Mouse (Mus musculus): ENCODE data around the gene Clrn3. TPM values are rescaled to one million over a fixed set of nuclear protein-coding genes. Genes with fewer than 3 reads are reported as not detected.

The Clrn3 gene
- polyA plus RNA-seq, 1 experiment: 0.58 TPM

- H3K36me3 ChIP-seq (ENCODE audit: control insufficient read depth, insufficient read depth, low read length): no peaks in the 10 kb centered on the region
- 94% methylated on average over 5 of the region's 5 CpGs for WGBS
Measured at GRCm38 (mm10) chr7:135566013-135566412, 37.6 kb upstream of the Clrn3 start.

GRCm38 (mm10) chr7:135564022-135564421 lies 35.6 kb upstream of the Clrn3 start:
- H3K27me3 ChIP-seq (ENCODE audit: control insufficient read depth, insufficient read depth, low read length): no peaks in the 10 kb centered on the region
- no peak overlapping the region for H3K27ac ChIP-seq (ENCODE audit: control insufficient read depth, insufficient read depth, low read length)
- H3K36me3 ChIP-seq (ENCODE audit: control insufficient read depth, insufficient read depth, low read length): no peaks in the 10 kb centered on the region
- TF ChIP-seq CTCF (IDR thresholded peaks at IDR 0.05; ENCODE audit: borderline replicate concordance, control insufficient read depth, extremely low read depth, insufficient read depth, low read length, poor library complexity) (no peak), POLR2A (IDR thresholded peaks at IDR 0.05; ENCODE audit: control insufficient read depth, extremely low read depth, insufficient read depth, low read length, poor library complexity) (no peak)
- no peaks in the 10 kb centered on the region for H3K4me1 ChIP-seq (replicated peaks; ENCODE audit: control insufficient read depth, insufficient read depth, low read length)
- no peak overlapping the region for H3K4me3 ChIP-seq (ENCODE audit: control insufficient read depth, insufficient read depth, low read length)
- no peak for DNase-seq
- WGBS: 92% methylated on average over 8 of the region's 8 CpGs

More at GRCm38 (mm10) chr7:135566013-135566412, 37.6 kb upstream of the Clrn3 start:
- no peak overlapping the region for H3K27ac ChIP-seq (ENCODE audit: control insufficient read depth, insufficient read depth, low read length)
- no peaks in the 10 kb centered on the region for H3K4me1 ChIP-seq (replicated peaks; ENCODE audit: control insufficient read depth, insufficient read depth, low read length)
- no peak for DNase-seq
- no peaks in the 10 kb centered on the region for H3K27me3 ChIP-seq (ENCODE audit: control insufficient read depth, insufficient read depth, low read length)
- TF ChIP-seq POLR2A (IDR thresholded peaks at IDR 0.05; ENCODE audit: control insufficient read depth, extremely low read depth, insufficient read depth, low read length, poor library complexity) (no peak), CTCF (IDR thresholded peaks at IDR 0.05; ENCODE audit: borderline replicate concordance, control insufficient read depth, extremely low read depth, insufficient read depth, low read length, poor library complexity) (no peak)
- no peak overlapping the region for H3K4me3 ChIP-seq (ENCODE audit: control insufficient read depth, insufficient read depth, low read length)

GRCm38 (mm10) chr7:135560280-135560679 lies 31.8 kb upstream of the Clrn3 start:
- 87% methylated on average over 1 of the region's 1 CpGs for WGBS
- Histone ChIP-seq H3K27me3 (ENCODE audit: control insufficient read depth, insufficient read depth, low read length) (no peaks in the 10 kb centered on the region; the same call in 1 of the 2 replicates), H3K4me3 (ENCODE audit: control insufficient read depth, insufficient read depth, low read length) (no peak overlapping the region), H3K27ac (ENCODE audit: control insufficient read depth, insufficient read depth, low read length) (no peak overlapping the region), H3K4me1 (replicated peaks; ENCODE audit: control insufficient read depth, insufficient read depth, low read length) (no peaks in the 10 kb centered on the region), H3K36me3 (ENCODE audit: control insufficient read depth, insufficient read depth, low read length) (no peaks in the 10 kb centered on the region)
- TF ChIP-seq POLR2A (IDR thresholded peaks at IDR 0.05; ENCODE audit: control insufficient read depth, extremely low read depth, insufficient read depth, low read length, poor library complexity) (no peak), CTCF (IDR thresholded peaks at IDR 0.05; ENCODE audit: borderline replicate concordance, control insufficient read depth, extremely low read depth, insufficient read depth, low read length, poor library complexity) (no peak)
- no peak for DNase-seq

- TF ChIP-seq CTCF (IDR thresholded peaks at IDR 0.05; ENCODE audit: borderline replicate concordance, control insufficient read depth, extremely low read depth, insufficient read depth, low read length, poor library complexity): no peak
- TF ChIP-seq POLR2A (IDR thresholded peaks at IDR 0.05; ENCODE audit: control insufficient read depth, extremely low read depth, insufficient read depth, low read length, poor library complexity): no peak
- DNase-seq: no peak
- Histone ChIP-seq H3K4me3 (ENCODE audit: control insufficient read depth, insufficient read depth, low read length) (no peak overlapping the region), H3K36me3 (ENCODE audit: control insufficient read depth, insufficient read depth, low read length) (no peaks in the 10 kb centered on the region), H3K27me3 (ENCODE audit: control insufficient read depth, insufficient read depth, low read length) (no peaks in the 10 kb centered on the region; the same call in 1 of the 2 replicates), H3K27ac (ENCODE audit: control insufficient read depth, insufficient read depth, low read length) (no peak overlapping the region), H3K4me1 (replicated peaks; ENCODE audit: control insufficient read depth, insufficient read depth, low read length) (no peaks in the 10 kb centered on the region)
- WGBS: 59% methylated on average over 3 of the region's 3 CpGs
Measured at GRCm38 (mm10) chr7:135556663-135557402, 28.4 kb upstream of the Clrn3 start.

GRCm38 (mm10) chr7:135553550-135553949 lies 25.1 kb upstream of the Clrn3 start:
- WGBS: 49% methylated on average over 3 of the region's 3 CpGs
- Histone ChIP-seq H3K27ac (ENCODE audit: control insufficient read depth, insufficient read depth, low read length) (no peak overlapping the region), H3K27me3 (ENCODE audit: control insufficient read depth, insufficient read depth, low read length) (no peaks in the 10 kb centered on the region; the same call in 1 of the 2 replicates), H3K4me3 (ENCODE audit: control insufficient read depth, insufficient read depth, low read length) (no peak overlapping the region), H3K36me3 (ENCODE audit: control insufficient read depth, insufficient read depth, low read length) (no peaks in the 10 kb centered on the region), H3K4me1 (replicated peaks; ENCODE audit: control insufficient read depth, insufficient read depth, low read length) (no peaks in the 10 kb centered on the region)
- no peak for DNase-seq
- TF ChIP-seq CTCF (IDR thresholded peaks at IDR 0.05; ENCODE audit: borderline replicate concordance, control insufficient read depth, extremely low read depth, insufficient read depth, low read length, poor library complexity) (no peak), POLR2A (IDR thresholded peaks at IDR 0.05; ENCODE audit: control insufficient read depth, extremely low read depth, insufficient read depth, low read length, poor library complexity) (no peak)

GRCm38 (mm10) chr7:135551547-135551946 lies 23.1 kb upstream of the Clrn3 start:
- Histone ChIP-seq H3K4me1 (replicated peaks; ENCODE audit: control insufficient read depth, insufficient read depth, low read length) (peaks cover 3% of the 10 kb centered on the region; the same call in 1 of the 2 replicates), H3K27ac (ENCODE audit: control insufficient read depth, insufficient read depth, low read length) (no peak overlapping the region), H3K27me3 (ENCODE audit: control insufficient read depth, insufficient read depth, low read length) (no peaks in the 10 kb centered on the region; the same call in 1 of the 2 replicates), H3K36me3 (ENCODE audit: control insufficient read depth, insufficient read depth, low read length) (no peaks in the 10 kb centered on the region), H3K4me3 (ENCODE audit: control insufficient read depth, insufficient read depth, low read length) (no peak overlapping the region)
- 92% methylated on average over 1 of the region's 1 CpGs for WGBS
- TF ChIP-seq POLR2A (IDR thresholded peaks at IDR 0.05; ENCODE audit: control insufficient read depth, extremely low read depth, insufficient read depth, low read length, poor library complexity) (no peak), CTCF (IDR thresholded peaks at IDR 0.05; ENCODE audit: borderline replicate concordance, control insufficient read depth, extremely low read depth, insufficient read depth, low read length, poor library complexity) (no peak)
- DNase-seq: no peak
